In the genomic region with DNA sequence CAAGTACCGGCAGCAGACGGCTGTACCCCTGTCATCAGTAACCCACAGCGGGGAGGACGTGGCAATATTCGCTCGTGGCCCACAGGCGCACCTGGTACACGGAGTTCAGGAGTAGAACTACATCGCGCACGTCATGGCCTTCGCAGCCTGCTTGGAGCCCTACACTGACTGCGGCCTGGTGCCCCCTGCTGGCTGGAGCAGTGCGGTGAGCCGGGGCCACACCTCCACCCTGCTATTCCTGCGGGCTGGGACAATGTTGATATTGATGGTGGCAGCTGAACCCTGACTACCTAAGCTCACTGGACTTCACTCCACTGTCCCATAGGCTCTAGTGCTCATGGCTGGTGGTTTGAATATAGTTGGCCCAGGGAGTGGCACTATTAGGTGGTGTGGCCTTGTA, we compare ENCODE assay signal across 8 mouse cellular contexts. TPM values are rescaled to one million over a fixed set of nuclear protein-coding genes. Genes with fewer than 3 reads are reported as not detected.
A peak's percentile ranks its signal among the peaks of the same experiment; 100 is the strongest.
DNase-seq lines count a peak whose midpoint lies in the region; ATAC-seq lines count a peak whose summit lies in the region.

No protein-coding gene starts in this region.

- H3K9ac ChIP-seq in embryonic facial prominence, embryonic 11.5 days (replicated peaks; ENCODE audit: low read length), result no peak overlapping the region
- H3K9ac ChIP-seq in liver, embryonic 16.5 days (ENCODE audit: low read depth, low read length), result no peak overlapping the region
- no peak overlapping the region for H3K9ac ChIP-seq in stomach, embryonic 15.5 days
- no peak overlapping the region for H3K9ac ChIP-seq in forebrain, embryonic 12.5 days

- no peak overlapping the region for H3K4me3 ChIP-seq in embryonic facial prominence, embryonic 11.5 days (ENCODE audit: low read depth, low read length)
- no peak overlapping the region for H3K4me3 ChIP-seq in liver, embryonic 16.5 days (ENCODE audit: low read depth, low read length)
- no peak overlapping the region for H3K4me3 ChIP-seq in stomach, embryonic 15.5 days (replicated peaks)
- H3K4me3 ChIP-seq in forebrain, embryonic 12.5 days (replicated peaks), result no peak overlapping the region

- H3K4me2 ChIP-seq in embryonic facial prominence, embryonic 11.5 days (ENCODE audit: low read depth, low read length), result no peak overlapping the region
- H3K4me2 ChIP-seq in liver, embryonic 16.5 days (ENCODE audit: low read depth, low read length), result no peak overlapping the region
- H3K4me2 ChIP-seq in stomach, embryonic 15.5 days, result no peak overlapping the region
- H3K4me2 ChIP-seq in forebrain, embryonic 12.5 days, result no peak overlapping the region

- intact Hi-C loops in left cerebral cortex, postnatal 25 days (cut with DNase I), result no loop called here

- no peak overlapping the region for H3K27ac ChIP-seq in embryonic facial prominence, embryonic 11.5 days (replicated peaks; ENCODE audit: low read depth, low read length)
- no peak overlapping the region for H3K27ac ChIP-seq in liver, embryonic 16.5 days (ENCODE audit: low read length)
- H3K27ac ChIP-seq in stomach, embryonic 15.5 days, result no peak overlapping the region
- H3K27ac ChIP-seq in forebrain, embryonic 12.5 days, result no peak overlapping the region

- H3K4me1 ChIP-seq in embryonic facial prominence, embryonic 11.5 days (ENCODE audit: control insufficient read depth, insufficient read depth, low read length), result no peaks in the 10 kb centered on the region
- H3K4me1 ChIP-seq in liver, embryonic 16.5 days (ENCODE audit: control insufficient read depth, low read depth, low read length), result no peaks in the 10 kb centered on the region
- 0 out of 2 replicates have a peak, but pooled peaks cover 2% of the 10 kb centered on the region for H3K4me1 ChIP-seq in stomach, embryonic 15.5 days
- 0 out of 2 replicates have a peak, but pooled peaks cover 3% of the 10 kb centered on the region for H3K4me1 ChIP-seq in forebrain, embryonic 12.5 days

- no peaks in the 10 kb centered on the region for H3K36me3 ChIP-seq in embryonic facial prominence, embryonic 11.5 days (replicated peaks; ENCODE audit: control insufficient read depth, insufficient read depth, low read depth, low read length)
- H3K36me3 ChIP-seq in liver, embryonic 16.5 days (ENCODE audit: control insufficient read depth, insufficient read depth), result no peaks in the 10 kb centered on the region
- H3K36me3 ChIP-seq in stomach, embryonic 15.5 days, result no peaks in the 10 kb centered on the region
- no peaks in the 10 kb centered on the region for H3K36me3 ChIP-seq in forebrain, embryonic 12.5 days (replicated peaks)

- ATAC-seq in embryonic facial prominence, embryonic 11.5 days (replicated peaks; ENCODE audit: insufficient number of reproducible peaks, low FRiP score, low TSS enrichment, low read depth), result 0 out of 2 replicates have a peak, but pooled peaks have one; percentile 50
- ATAC-seq in liver, embryonic 16.5 days (ENCODE audit: low read depth), result peak; percentile 59; the same call in 1 of the 2 replicates
- peak; percentile 51 for ATAC-seq in stomach, embryonic 15.5 days (ENCODE audit: insufficient read depth, low FRiP score, low read depth)
- ATAC-seq in forebrain, embryonic 12.5 days (ENCODE audit: low FRiP score), result no peak

- peak; percentile 13 to 44 for DNase-seq in left cerebral cortex, adult 18-20 months (ENCODE audit: low spot score in 2 of 2)
- DNase-seq in left cerebral cortex, postnatal 25 days (ENCODE audit: low spot score in 2 of 2), result no peak
- DNase-seq in T-cell, adult 2 months (ENCODE audit: low spot score), result peak; percentile 7
- peak; percentile 17 for DNase-seq in embryonic facial prominence, embryonic 11.5 days (ENCODE audit: low spot score)
- DNase-seq in left cerebral cortex, adult 11 months (ENCODE audit: low spot score), result no peak

- 41% methylated on average over 16 of the region's 16 CpGs for WGBS in embryonic facial prominence, embryonic 11.5 days
- 33% methylated on average over 16 of the region's 16 CpGs for WGBS in liver, embryonic 16.5 days (ENCODE audit: insufficient replicate concordance)
- WGBS in stomach, embryonic 15.5 days, result 53% methylated on average over 16 of the region's 16 CpGs
- 49% methylated on average over 16 of the region's 16 CpGs for WGBS in forebrain, embryonic 12.5 days

- no peaks in the 10 kb centered on the region for H3K27me3 ChIP-seq in embryonic facial prominence, embryonic 11.5 days (ENCODE audit: control insufficient read depth, insufficient read depth, low read length)
- no peaks in the 10 kb centered on the region for H3K27me3 ChIP-seq in liver, embryonic 16.5 days (ENCODE audit: control insufficient read depth, insufficient read depth, low read depth, low read length)
- no peaks in the 10 kb centered on the region for H3K27me3 ChIP-seq in stomach, embryonic 15.5 days (replicated peaks)
- no peaks in the 10 kb centered on the region for H3K27me3 ChIP-seq in forebrain, embryonic 12.5 days

- H3K9me3 ChIP-seq in embryonic facial prominence, embryonic 11.5 days (replicated peaks; ENCODE audit: control insufficient read depth, low read length), result no peaks in the 10 kb centered on the region
- no peaks in the 10 kb centered on the region for H3K9me3 ChIP-seq in liver, embryonic 16.5 days (replicated peaks; ENCODE audit: control insufficient read depth, low read length)
- H3K9me3 ChIP-seq in stomach, embryonic 15.5 days, result no peaks in the 10 kb centered on the region
- H3K9me3 ChIP-seq in forebrain, embryonic 12.5 days, result no peaks in the 10 kb centered on the region

RNA-seq across cellular contexts. Expression of gene Alppl2, which starts 19.0 kb away (rescaled TPM):
- total RNA-seq in left cerebral cortex, adult 18-20 months (2021), result not detected
- total RNA-seq in left cerebral cortex, postnatal 25 days (2021), result not detected
- not detected in 2 replicates for polyA plus RNA-seq in embryonic facial prominence, embryonic 11.5 days (2014; fragmentation: Nextera tagmentation; extraction: Ambion mirVana)
- not detected in 2 replicates for polyA plus RNA-seq in liver, embryonic 16.5 days (2015; fragmentation: Nextera tagmentation; extraction: Ambion mirVana)
- polyA plus RNA-seq in stomach, embryonic 15.5 days (2015; fragmentation: Nextera tagmentation; extraction: Ambion mirVana), result not detected in 2 replicates
- polyA plus RNA-seq in forebrain, embryonic 12.5 days (2016; fragmentation: Nextera tagmentation; extraction: Ambion mirVana), result not detected in 2 replicates

RNA-seq across cellular contexts. Expression of gene Alpi, which starts 30.7 kb away (rescaled TPM):
- under 1 TPM in 1 of 2 experiments, not detected in 1; 0.14 TPM for total RNA-seq in left cerebral cortex, adult 18-20 months (2021)
- total RNA-seq in left cerebral cortex, postnatal 25 days (2021), result not detected
- not detected in 2 replicates for polyA plus RNA-seq in embryonic facial prominence, embryonic 11.5 days (2014; fragmentation: Nextera tagmentation; extraction: Ambion mirVana)
- polyA plus RNA-seq in liver, embryonic 16.5 days (2015; fragmentation: Nextera tagmentation; extraction: Ambion mirVana), result 2.4 TPM in 1 of 2 replicates, not detected in the other
- 26.6 and 33.3 TPM in 2 replicates for polyA plus RNA-seq in stomach, embryonic 15.5 days (2015; fragmentation: Nextera tagmentation; extraction: Ambion mirVana)
- polyA plus RNA-seq in forebrain, embryonic 12.5 days (2016; fragmentation: Nextera tagmentation; extraction: Ambion mirVana), result not detected in 2 replicates

RNA-seq across cellular contexts. Expression of gene Akp3, which starts 54.1 kb away (rescaled TPM):
- not detected for total RNA-seq in left cerebral cortex, adult 18-20 months (2021)
- not detected for total RNA-seq in left cerebral cortex, postnatal 25 days (2021)
- polyA plus RNA-seq in embryonic facial prominence, embryonic 11.5 days (2014; fragmentation: Nextera tagmentation; extraction: Ambion mirVana), result not detected in 2 replicates
- polyA plus RNA-seq in liver, embryonic 16.5 days (2015; fragmentation: Nextera tagmentation; extraction: Ambion mirVana), result not detected in 2 replicates
- not detected in 2 replicates for polyA plus RNA-seq in stomach, embryonic 15.5 days (2015; fragmentation: Nextera tagmentation; extraction: Ambion mirVana)
- polyA plus RNA-seq in forebrain, embryonic 12.5 days (2016; fragmentation: Nextera tagmentation; extraction: Ambion mirVana), result not detected in 2 replicates

Comparison
In these comparisons a context has a peak if more than half of its experiments do, and no peak if none do; other contexts are left out.
1. DNase-seq: peak in left cerebral cortex, adult 18-20 months (2 of 2), T-cell, adult 2 months (single experiment) and embryonic facial prominence, embryonic 11.5 days (single experiment); none in left cerebral cortex, postnatal 25 days (0 of 2) and left cerebral cortex, adult 11 months (single experiment).